Mouse (Mus musculus) C2C12 (cell line): Measurements from ENCODE around the gene Ctf1.

Experiments used
- CTCF ChIP-seq: IDR thresholded peaks from one replicate; pipeline ENCODE4 v1.5.1; 2011; ENCODE audit not compliant: control insufficient read depth, insufficient read depth, insufficient read length
- MAX ChIP-seq: IDR thresholded peaks from one replicate; pipeline ENCODE4 v1.6.1; 2011; ENCODE audit warnings: mild to moderate bottlenecking, control low read depth

DNA sequence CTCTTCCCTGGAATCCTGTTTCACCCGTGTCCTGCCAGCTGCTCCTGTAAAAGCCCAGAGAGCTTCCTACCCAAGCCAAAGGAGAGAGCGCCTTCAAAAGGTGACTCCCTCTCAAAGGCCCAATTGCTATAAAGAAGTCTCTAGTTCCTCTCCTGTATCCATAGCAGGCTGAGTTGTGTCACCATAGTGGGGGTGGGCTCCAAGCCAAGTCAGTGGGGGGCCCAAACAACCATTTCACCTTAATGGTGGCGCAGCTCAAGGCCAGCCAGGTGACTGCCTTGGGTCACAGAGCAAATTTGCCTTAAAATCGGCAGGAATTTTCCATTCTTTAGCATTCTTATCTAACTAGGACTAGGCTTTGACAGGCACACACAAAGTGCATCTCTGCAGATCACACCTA is 2.3 kb downstream of the Ctf1 start:
- TF ChIP-seq CTCF, result no peak
- TF ChIP-seq MAX, result no peak
